Mouse (Mus musculus): ENCODE measurements around the gene Snx14. TPM values are rescaled to one million over a fixed set of nuclear protein-coding genes. Genes with fewer than 3 reads are reported as not detected.

Gene Snx14
- polyA plus RNA-seq, 1 experiment from 2014 or later = 28.0 TPM

GRCm38 (mm10) chr9:88373001-88373400 is 65.8 kb downstream of the Snx14 start:
- Histone ChIP-seq H3K4me1 (ENCODE audit: control insufficient read depth, insufficient read depth, low read length) (no peaks in the 10 kb centered on the region), H3K27me3 (ENCODE audit: control insufficient read depth, insufficient read depth, low read length) (no peaks in the 10 kb centered on the region), H3K9me3 (ENCODE audit: control insufficient read depth, low read length) (no peaks in the 10 kb centered on the region), H3K36me3 (ENCODE audit: control insufficient read depth, insufficient read depth, low read length) (no peaks in the 10 kb centered on the region; the same call in 1 of the 2 replicates), H3K4me2 (replicated peaks; ENCODE audit: low read depth, low read length) (no peak overlapping the region), H3K4me3 (ENCODE audit: low read length) (no peak overlapping the region), H3K27ac (ENCODE audit: low read depth, low read length) (no peak overlapping the region), H3K9ac (ENCODE audit: low read depth, low read length) (no peak overlapping the region)
- WGBS = 87% methylated on average over 2 of the region's 2 CpGs
- no peak for ATAC-seq (ENCODE audit: low FRiP score, low TSS enrichment)

- H3K4me2 ChIP-seq (replicated peaks; ENCODE audit: low read depth, low read length) = no peak overlapping the region
- no peaks in the 10 kb centered on the region for H3K27me3 ChIP-seq (ENCODE audit: control insufficient read depth, insufficient read depth, low read length)
- H3K9me3 ChIP-seq (ENCODE audit: control insufficient read depth, low read length) = no peaks in the 10 kb centered on the region
- no peaks in the 10 kb centered on the region for H3K36me3 ChIP-seq (ENCODE audit: control insufficient read depth, insufficient read depth, low read length)
- no peak overlapping the region for H3K4me3 ChIP-seq (ENCODE audit: low read length)
- H3K4me1 ChIP-seq (ENCODE audit: control insufficient read depth, insufficient read depth, low read length) = no peaks in the 10 kb centered on the region
- no peak overlapping the region for H3K27ac ChIP-seq (ENCODE audit: low read depth, low read length)
- no peak for ATAC-seq (ENCODE audit: low FRiP score, low TSS enrichment)
- 89% methylated on average over 2 of the region's 2 CpGs for WGBS
- H3K9ac ChIP-seq (ENCODE audit: low read depth, low read length) = no peak overlapping the region
These were observed 67.6 kb downstream of the Snx14 start for GRCm38 (mm10) chr9:88371201-88371600.

GRCm38 (mm10) chr9:88369666-88370065 is 69.1 kb downstream of the Snx14 start:
- no peaks in the 10 kb centered on the region for H3K27me3 ChIP-seq (ENCODE audit: control insufficient read depth, insufficient read depth, low read length)
- no peaks in the 10 kb centered on the region for H3K36me3 ChIP-seq (ENCODE audit: control insufficient read depth, insufficient read depth, low read length)
- no peak overlapping the region for H3K4me3 ChIP-seq (ENCODE audit: low read length)
- H3K27ac ChIP-seq (ENCODE audit: low read depth, low read length) = no peak overlapping the region
- no peaks in the 10 kb centered on the region for H3K9me3 ChIP-seq (ENCODE audit: control insufficient read depth, low read length)
- no peak overlapping the region for H3K4me2 ChIP-seq (replicated peaks; ENCODE audit: low read depth, low read length)
- 94% methylated on average over 2 of the region's 2 CpGs for WGBS
- no peak for ATAC-seq (ENCODE audit: low FRiP score, low TSS enrichment)
- no peak overlapping the region for H3K9ac ChIP-seq (ENCODE audit: low read depth, low read length)
- H3K4me1 ChIP-seq (ENCODE audit: control insufficient read depth, insufficient read depth, low read length) = no peaks in the 10 kb centered on the region

- no peaks in the 10 kb centered on the region for H3K9me3 ChIP-seq (ENCODE audit: control insufficient read depth, low read length)
- WGBS = 90% methylated on average over 5 of the region's 5 CpGs
- H3K4me2 ChIP-seq (replicated peaks; ENCODE audit: low read depth, low read length) = no peak overlapping the region
- no peaks in the 10 kb centered on the region for H3K27me3 ChIP-seq (ENCODE audit: control insufficient read depth, insufficient read depth, low read length)
- ATAC-seq (ENCODE audit: low FRiP score, low TSS enrichment) = no peak
- no peak overlapping the region for H3K9ac ChIP-seq (ENCODE audit: low read depth, low read length)
- H3K4me3 ChIP-seq (ENCODE audit: low read length) = no peak overlapping the region
- H3K27ac ChIP-seq (ENCODE audit: low read depth, low read length) = no peak overlapping the region
- no peaks in the 10 kb centered on the region for H3K36me3 ChIP-seq (ENCODE audit: control insufficient read depth, insufficient read depth, low read length)
- H3K4me1 ChIP-seq (ENCODE audit: control insufficient read depth, insufficient read depth, low read length) = no peaks in the 10 kb centered on the region
These were observed 70.3 kb downstream of the Snx14 start for GRCm38 (mm10) chr9:88368476-88368875.

GRCm38 (mm10) chr9:88367751-88368150 is 71.0 kb downstream of the Snx14 start:
- 87% methylated on average over 1 of the region's 1 CpGs for WGBS
- Histone ChIP-seq H3K9ac (ENCODE audit: low read depth, low read length) (no peak overlapping the region), H3K4me3 (ENCODE audit: low read length) (no peak overlapping the region), H3K4me1 (ENCODE audit: control insufficient read depth, insufficient read depth, low read length) (no peaks in the 10 kb centered on the region), H3K27ac (ENCODE audit: low read depth, low read length) (no peak overlapping the region), H3K36me3 (ENCODE audit: control insufficient read depth, insufficient read depth, low read length) (no peaks in the 10 kb centered on the region), H3K27me3 (ENCODE audit: control insufficient read depth, insufficient read depth, low read length) (no peaks in the 10 kb centered on the region), H3K4me2 (replicated peaks; ENCODE audit: low read depth, low read length) (no peak overlapping the region), H3K9me3 (ENCODE audit: control insufficient read depth, low read length) (no peaks in the 10 kb centered on the region)
- no peak for ATAC-seq (ENCODE audit: low FRiP score, low TSS enrichment)

- WGBS = 85% methylated on average over 5 of the region's 5 CpGs
- no peak for ATAC-seq (ENCODE audit: low FRiP score, low TSS enrichment)
These were observed 71.4 kb downstream of the Snx14 start for GRCm38 (mm10) chr9:88367322-88367721.

GRCm38 (mm10) chr9:88366819-88367218 is 71.9 kb downstream of the Snx14 start:
- Histone ChIP-seq H3K9ac (ENCODE audit: low read depth, low read length) (no peak overlapping the region), H3K27ac (ENCODE audit: low read depth, low read length) (no peak overlapping the region), H3K27me3 (ENCODE audit: control insufficient read depth, insufficient read depth, low read length) (no peaks in the 10 kb centered on the region), H3K36me3 (ENCODE audit: control insufficient read depth, insufficient read depth, low read length) (no peaks in the 10 kb centered on the region), H3K9me3 (ENCODE audit: control insufficient read depth, low read length) (no peaks in the 10 kb centered on the region), H3K4me3 (ENCODE audit: low read length) (no peak overlapping the region), H3K4me1 (ENCODE audit: control insufficient read depth, insufficient read depth, low read length) (no peaks in the 10 kb centered on the region), H3K4me2 (replicated peaks; ENCODE audit: low read depth, low read length) (no peak overlapping the region)
- ATAC-seq (ENCODE audit: low FRiP score, low TSS enrichment) = no peak
- 92% methylated on average over 4 of the region's 4 CpGs for WGBS

More at GRCm38 (mm10) chr9:88367322-88367721, 71.4 kb downstream of the Snx14 start:
- no peak overlapping the region for H3K9ac ChIP-seq (ENCODE audit: low read depth, low read length)
- H3K4me3 ChIP-seq (ENCODE audit: low read length) = no peak overlapping the region
- H3K9me3 ChIP-seq (ENCODE audit: control insufficient read depth, low read length) = no peaks in the 10 kb centered on the region
- no peaks in the 10 kb centered on the region for H3K36me3 ChIP-seq (ENCODE audit: control insufficient read depth, insufficient read depth, low read length)
- H3K27me3 ChIP-seq (ENCODE audit: control insufficient read depth, insufficient read depth, low read length) = no peaks in the 10 kb centered on the region
- no peak overlapping the region for H3K4me2 ChIP-seq (replicated peaks; ENCODE audit: low read depth, low read length)
- no peaks in the 10 kb centered on the region for H3K4me1 ChIP-seq (ENCODE audit: control insufficient read depth, insufficient read depth, low read length)
- no peak overlapping the region for H3K27ac ChIP-seq (ENCODE audit: low read depth, low read length)

GRCm38 (mm10) chr9:88366308-88366707 is 72.5 kb downstream of the Snx14 start:
- no peak overlapping the region for H3K27ac ChIP-seq (ENCODE audit: low read depth, low read length)
- H3K27me3 ChIP-seq (ENCODE audit: control insufficient read depth, insufficient read depth, low read length) = no peaks in the 10 kb centered on the region
- H3K4me3 ChIP-seq (ENCODE audit: low read length) = no peak overlapping the region
- no peaks in the 10 kb centered on the region for H3K9me3 ChIP-seq (ENCODE audit: control insufficient read depth, low read length)
- H3K36me3 ChIP-seq (ENCODE audit: control insufficient read depth, insufficient read depth, low read length) = no peaks in the 10 kb centered on the region
- WGBS = 93% methylated on average over 4 of the region's 4 CpGs
- ATAC-seq (ENCODE audit: low FRiP score, low TSS enrichment) = no peak
- H3K4me1 ChIP-seq (ENCODE audit: control insufficient read depth, insufficient read depth, low read length) = no peaks in the 10 kb centered on the region
- no peak overlapping the region for H3K4me2 ChIP-seq (replicated peaks; ENCODE audit: low read depth, low read length)
- H3K9ac ChIP-seq (ENCODE audit: low read depth, low read length) = no peak overlapping the region

GRCm38 (mm10) chr9:88363102-88363501 is 75.7 kb downstream of the Snx14 start:
- Histone ChIP-seq H3K36me3 (ENCODE audit: control insufficient read depth, insufficient read depth, low read length) (no peaks in the 10 kb centered on the region), H3K27me3 (ENCODE audit: control insufficient read depth, insufficient read depth, low read length) (no peaks in the 10 kb centered on the region), H3K27ac (ENCODE audit: low read depth, low read length) (no peak overlapping the region), H3K9ac (ENCODE audit: low read depth, low read length) (no peak overlapping the region), H3K4me2 (replicated peaks; ENCODE audit: low read depth, low read length) (no peak overlapping the region), H3K4me1 (ENCODE audit: control insufficient read depth, insufficient read depth, low read length) (no peaks in the 10 kb centered on the region), H3K4me3 (ENCODE audit: low read length) (no peak overlapping the region), H3K9me3 (ENCODE audit: control insufficient read depth, low read length) (no peaks in the 10 kb centered on the region)
- 96% methylated on average over 3 of the region's 3 CpGs for WGBS
- ATAC-seq (ENCODE audit: low FRiP score, low TSS enrichment) = no peak

Measured in kidney, embryonic 14.5 days (tissue).